Mouse (Mus musculus) heart, adult 18-20 months (tissue): ENCODE results near the gene Stard3. TPM values are rescaled to one million over a fixed set of nuclear protein-coding genes. Genes with fewer than 3 reads are reported as not detected.
"Not testable (repeated sequence)": the region's sequence is repeated elsewhere in the genome, so short reads cannot be mapped to it uniquely, and the experiment has no call there.

Experiments used
- DNase-seq, 2 experiments: peaks; one replicate each; pipeline ENCODE4 v3.0.0; 2021 to 2022; ENCODE audit warnings: mixed read lengths in 1 of 2
- total RNA-seq, 2 experiments: library from RNA; stranded (reverse); gene quantifications; 2 replicates each; pipeline ENCODE4 v1.2.3; 2021

The Stard3 gene
- total RNA-seq, 2 experiments from 2014 or later = 15.8 to 20.6 TPM

- peak; percentile 67 to 72 for DNase-seq
Measured at GRCm38 (mm10) chr11:98374266-98374665, 16.1 kb downstream of the Stard3 start.

GRCm38 (mm10) chr11:98376756-98377155 lies 18.6 kb downstream of the Stard3 start:
- no peak for DNase-seq

GRCm38 (mm10) chr11:98377787-98378186 lies 19.6 kb downstream of the Stard3 start:
- peak; percentile 73 to 89 for DNase-seq

- peak; percentile 67 to 82 for DNase-seq
Measured at GRCm38 (mm10) chr11:98379379-98379778, 21.2 kb downstream of the Stard3 start.

- DNase-seq = peak; percentile 71 to 73
Measured at GRCm38 (mm10) chr11:98380106-98380505, 21.9 kb downstream of the Stard3 start.

- no peak for DNase-seq
Measured at GRCm38 (mm10) chr11:98381651-98382050, 23.5 kb downstream of the Stard3 start.

- not testable (repeated sequence) for DNase-seq
Measured at GRCm38 (mm10) chr11:98382405-98382804, 24.2 kb downstream of the Stard3 start.

- peak; percentile 81 to 83 for DNase-seq
Measured at GRCm38 (mm10) chr11:98383261-98384030, 25.3 kb downstream of the Stard3 start, which contains the start of gene Tcap. Tcap (plus strand) TSS chr11:98383811.

- no peak for DNase-seq
Measured at GRCm38 (mm10) chr11:98384216-98384615, 26.0 kb downstream of the Stard3 start.

GRCm38 (mm10) chr11:98384721-98385637 lies 26.8 kb downstream of the Stard3 start:
- DNase-seq = peak; percentile 76 to 78

- peak; percentile 70 to 77 for DNase-seq
Measured at GRCm38 (mm10) chr11:98385638-98386585, 27.7 kb downstream of the Stard3 start, which contains the start of gene Pnmt. Pnmt (plus strand) TSS chr11:98386450.

GRCm38 (mm10) chr11:98386596-98386995 lies 28.4 kb downstream of the Stard3 start:
- no peak for DNase-seq

- DNase-seq = no peak
Measured at GRCm38 (mm10) chr11:98387056-98387577, 28.9 kb downstream of the Stard3 start.

GRCm38 (mm10) chr11:98388282-98388681 lies 30.1 kb downstream of the Stard3 start:
- no peak for DNase-seq

GRCm38 (mm10) chr11:98389221-98389780 lies 31.1 kb downstream of the Stard3 start:
- peak in 1 of 2 experiments; percentile 65 for DNase-seq

- no peak for DNase-seq
Measured at GRCm38 (mm10) chr11:98390141-98390540, 32.0 kb downstream of the Stard3 start.

- DNase-seq = no peak
Measured at GRCm38 (mm10) chr11:98392034-98392433, 33.9 kb downstream of the Stard3 start.

GRCm38 (mm10) chr11:98392645-98393044 lies 34.5 kb downstream of the Stard3 start:
- DNase-seq = no peak

- DNase-seq = peak; percentile 59 to 65
Measured at GRCm38 (mm10) chr11:98393317-98393716, 35.1 kb downstream of the Stard3 start.

- DNase-seq = peak; percentile 71 to 81
Measured at GRCm38 (mm10) chr11:98394301-98394700, 36.1 kb downstream of the Stard3 start.

GRCm38 (mm10) chr11:98395041-98395440 lies 36.9 kb downstream of the Stard3 start:
- peak; percentile 66 to 83 for DNase-seq
